Mouse (Mus musculus): Measurements from ENCODE around the gene Krtap4-1. TPM values are rescaled to one million over a fixed set of nuclear protein-coding genes. Genes with fewer than 3 reads are reported as not detected.

Krtap4-1 gene
- polyA plus RNA-seq, 1 experiment from 2014 or later: not detected

DNA sequence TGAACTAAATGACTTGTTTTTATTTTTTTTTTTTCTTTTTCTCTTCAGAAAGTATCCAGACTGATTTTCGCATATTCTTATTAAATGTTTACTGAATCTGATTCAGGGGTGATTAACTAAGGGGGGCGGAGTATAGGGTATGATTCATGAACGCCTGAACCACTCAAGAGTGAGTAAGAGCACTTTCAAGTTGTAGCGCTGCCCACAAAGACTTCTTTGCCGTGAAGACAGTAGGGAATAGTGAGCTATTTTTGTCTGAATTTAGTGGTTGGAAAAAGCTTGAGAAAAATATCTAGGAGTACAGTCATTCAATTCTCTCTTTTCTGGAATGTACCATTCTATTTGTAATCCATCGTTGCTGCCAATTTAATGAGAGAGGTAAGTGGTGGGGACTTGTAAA, 46.5 kb downstream of the Krtap4-1 start:
- Histone ChIP-seq H3K27me3 (no peaks in the 10 kb centered on the region), H3K4me2 (replicated peaks) (no peak overlapping the region), H3K4me3 (no peak overlapping the region), H3K36me3 (no peaks in the 10 kb centered on the region), H3K9ac (no peak overlapping the region), H3K9me3 (no peaks in the 10 kb centered on the region), H3K4me1 (no peaks in the 10 kb centered on the region), H3K27ac (no peak overlapping the region)
- ATAC-seq (ENCODE audit: low FRiP score, low read depth): no peak
- WGBS: 82% methylated on average over 6 of the region's 6 CpGs

- H3K27me3 ChIP-seq: no peaks in the 10 kb centered on the region
- 88% methylated on average over 5 of the region's 5 CpGs for WGBS
- ATAC-seq (ENCODE audit: low FRiP score, low read depth): no peak
Measured at GRCm38 (mm10) chr11:99581051-99581450, 47.0 kb downstream of the Krtap4-1 start.

GRCm38 (mm10) chr11:99580636-99581035, 47.4 kb downstream of the Krtap4-1 start, which contains the start of gene Krtap1-5:
Gene Krtap1-5, minus strand, starts transcription at chr11:99581016.
- WGBS: 82% methylated on average over 6 of the region's 6 CpGs
- no peak within 1 kb of the TSS for H3K4me3 ChIP-seq

More at GRCm38 (mm10) chr11:99581051-99581450, 47.0 kb downstream of the Krtap4-1 start:
- no peak overlapping the region for H3K27ac ChIP-seq
- H3K4me1 ChIP-seq: no peaks in the 10 kb centered on the region
- H3K4me3 ChIP-seq: no peak overlapping the region
- H3K9me3 ChIP-seq: no peaks in the 10 kb centered on the region
- no peaks in the 10 kb centered on the region for H3K36me3 ChIP-seq
- H3K4me2 ChIP-seq (replicated peaks): no peak overlapping the region
- H3K9ac ChIP-seq: no peak overlapping the region

More at GRCm38 (mm10) chr11:99580636-99581035, 47.4 kb downstream of the Krtap4-1 start, which contains the start of gene Krtap1-5:
- H3K36me3 ChIP-seq: no peaks in the 10 kb centered on the region
- no peak within 1 kb of the TSS for H3K9ac ChIP-seq
- ATAC-seq (ENCODE audit: low FRiP score, low read depth): no peak
- H3K27ac ChIP-seq: no peak within 1 kb of the TSS
- H3K4me2 ChIP-seq (replicated peaks): no peak within 1 kb of the TSS
- no peaks in the 10 kb centered on the region for H3K4me1 ChIP-seq
- no peaks in the 10 kb centered on the region for H3K27me3 ChIP-seq
- H3K9me3 ChIP-seq: no peaks in the 10 kb centered on the region

Other genes with a start within 250 kb of the Krtap4-1 start
- gene Krt10, start 238.9 kb downstream of the Krtap4-1 start, polyA plus RNA-seq (2015; fragmentation: Nextera tagmentation; extraction: Ambion mirVana): 29.7 and 30.8 TPM in 2 replicates
- gene Krt12, start 206.0 kb downstream of the Krtap4-1 start, polyA plus RNA-seq (2015; fragmentation: Nextera tagmentation; extraction: Ambion mirVana): not detected in 2 replicates
- 0.34 and 0.47 TPM in 2 replicates for gene Krt20, start 190.1 kb downstream of the Krtap4-1 start, polyA plus RNA-seq (2015; fragmentation: Nextera tagmentation; extraction: Ambion mirVana)
- gene Krt23, start 135.1 kb downstream of the Krtap4-1 start, polyA plus RNA-seq (2015; fragmentation: Nextera tagmentation; extraction: Ambion mirVana): 0.28 and 0.33 TPM in 2 replicates
- gene Krt39, start 106.9 kb downstream of the Krtap4-1 start, polyA plus RNA-seq (2015; fragmentation: Nextera tagmentation; extraction: Ambion mirVana): not detected in 2 replicates
- gene Krt40, start 85.1 kb downstream of the Krtap4-1 start, polyA plus RNA-seq (2015; fragmentation: Nextera tagmentation; extraction: Ambion mirVana): not detected in 2 replicates
- not detected in 2 replicates for gene Krtap3-3, start 77.4 kb downstream of the Krtap4-1 start, polyA plus RNA-seq (2015; fragmentation: Nextera tagmentation; extraction: Ambion mirVana)
- not detected in 2 replicates for gene Krtap3-2, start 71.4 kb downstream of the Krtap4-1 start, polyA plus RNA-seq (2015; fragmentation: Nextera tagmentation; extraction: Ambion mirVana)
- not detected in 2 replicates for gene Gm11939, start 68.8 kb downstream of the Krtap4-1 start, polyA plus RNA-seq (2015; fragmentation: Nextera tagmentation; extraction: Ambion mirVana)
- gene Krtap3-1, start 61.6 kb downstream of the Krtap4-1 start, polyA plus RNA-seq (2015; fragmentation: Nextera tagmentation; extraction: Ambion mirVana): not detected in 2 replicates
- not detected in 2 replicates for gene Krtap1-5, start 47.2 kb downstream of the Krtap4-1 start, polyA plus RNA-seq (2015; fragmentation: Nextera tagmentation; extraction: Ambion mirVana)
- gene Krtap1-4, start 44.6 kb downstream of the Krtap4-1 start, polyA plus RNA-seq (2015; fragmentation: Nextera tagmentation; extraction: Ambion mirVana): not detected in 2 replicates
- not detected in 2 replicates for gene Krtap1-3, start 36.9 kb downstream of the Krtap4-1 start, polyA plus RNA-seq (2015; fragmentation: Nextera tagmentation; extraction: Ambion mirVana)
- gene Krtap9-3, start 30.1 kb downstream of the Krtap4-1 start, polyA plus RNA-seq (2015; fragmentation: Nextera tagmentation; extraction: Ambion mirVana): not detected in 2 replicates
- not detected in 2 replicates for gene Gm11938, start 24.9 kb downstream of the Krtap4-1 start, polyA plus RNA-seq (2015; fragmentation: Nextera tagmentation; extraction: Ambion mirVana)
- gene Gm11937, start 18.0 kb downstream of the Krtap4-1 start, polyA plus RNA-seq (2015; fragmentation: Nextera tagmentation; extraction: Ambion mirVana): not detected in 2 replicates
- gene Krtap2-4, start 13.4 kb downstream of the Krtap4-1 start, polyA plus RNA-seq (2015; fragmentation: Nextera tagmentation; extraction: Ambion mirVana): not detected in 2 replicates
- not detected in 2 replicates for gene Gm11562, start 7.8 kb downstream of the Krtap4-1 start, polyA plus RNA-seq (2015; fragmentation: Nextera tagmentation; extraction: Ambion mirVana)
- gene Krtap4-2, start 6.8 kb upstream of the Krtap4-1 start, polyA plus RNA-seq (2015; fragmentation: Nextera tagmentation; extraction: Ambion mirVana): not detected in 2 replicates
- gene Krtap4-7, start 15.9 kb upstream of the Krtap4-1 start, polyA plus RNA-seq (2015; fragmentation: Nextera tagmentation; extraction: Ambion mirVana): not detected in 2 replicates
- not detected in 2 replicates for gene Gm11555, start 22.0 kb upstream of the Krtap4-1 start, polyA plus RNA-seq (2015; fragmentation: Nextera tagmentation; extraction: Ambion mirVana)
- not detected in 2 replicates for gene Gm11563, start 30.7 kb upstream of the Krtap4-1 start, polyA plus RNA-seq (2015; fragmentation: Nextera tagmentation; extraction: Ambion mirVana)
- not detected in 2 replicates for gene Krtap4-6, start 37.7 kb upstream of the Krtap4-1 start, polyA plus RNA-seq (2015; fragmentation: Nextera tagmentation; extraction: Ambion mirVana)
- not detected in 2 replicates for gene Gm14190, start 62.5 kb upstream of the Krtap4-1 start, polyA plus RNA-seq (2015; fragmentation: Nextera tagmentation; extraction: Ambion mirVana)
- not detected in 2 replicates for gene Gm14180, start 106.1 kb upstream of the Krtap4-1 start, polyA plus RNA-seq (2015; fragmentation: Nextera tagmentation; extraction: Ambion mirVana)
- gene Gm11595, start 144.7 kb upstream of the Krtap4-1 start, polyA plus RNA-seq (2015; fragmentation: Nextera tagmentation; extraction: Ambion mirVana): not detected in 2 replicates
- gene Krtap4-8, start 152.5 kb upstream of the Krtap4-1 start, polyA plus RNA-seq (2015; fragmentation: Nextera tagmentation; extraction: Ambion mirVana): not detected in 2 replicates
- not detected in 2 replicates for gene Krtap4-9, start 157.0 kb upstream of the Krtap4-1 start, polyA plus RNA-seq (2015; fragmentation: Nextera tagmentation; extraction: Ambion mirVana)
- not detected in 2 replicates for gene Gm11596, start 165.2 kb upstream of the Krtap4-1 start, polyA plus RNA-seq (2015; fragmentation: Nextera tagmentation; extraction: Ambion mirVana)
- gene Gm11569, start 170.7 kb upstream of the Krtap4-1 start, polyA plus RNA-seq (2015; fragmentation: Nextera tagmentation; extraction: Ambion mirVana): not detected in 2 replicates
- gene Gm11554, start 176.2 kb upstream of the Krtap4-1 start, polyA plus RNA-seq (2015; fragmentation: Nextera tagmentation; extraction: Ambion mirVana): not detected in 2 replicates
- not detected in 2 replicates for gene Krtap4-13, start 181.7 kb upstream of the Krtap4-1 start, polyA plus RNA-seq (2015; fragmentation: Nextera tagmentation; extraction: Ambion mirVana)
- not detected in 2 replicates for gene Gm11564, start 187.4 kb upstream of the Krtap4-1 start, polyA plus RNA-seq (2015; fragmentation: Nextera tagmentation; extraction: Ambion mirVana)
- gene 2300003K06Rik, start 209.8 kb upstream of the Krtap4-1 start, polyA plus RNA-seq (2015; fragmentation: Nextera tagmentation; extraction: Ambion mirVana): not detected in 2 replicates
- gene Krtap4-16, start 223.4 kb upstream of the Krtap4-1 start, polyA plus RNA-seq (2015; fragmentation: Nextera tagmentation; extraction: Ambion mirVana): not detected in 2 replicates
- not detected in 2 replicates for gene Gm11568, start 229.7 kb upstream of the Krtap4-1 start, polyA plus RNA-seq (2015; fragmentation: Nextera tagmentation; extraction: Ambion mirVana)
- not detected in 2 replicates for gene Gm11559, start 236.2 kb upstream of the Krtap4-1 start, polyA plus RNA-seq (2015; fragmentation: Nextera tagmentation; extraction: Ambion mirVana)
- gene Krtap9-1, start 245.2 kb upstream of the Krtap4-1 start, polyA plus RNA-seq (2015; fragmentation: Nextera tagmentation; extraction: Ambion mirVana): not detected in 2 replicates